Mouse (Mus musculus) neural tube, embryonic 14.5 days (tissue): ENCODE data around the gene Col6a4. TPM values are rescaled to one million over a fixed set of nuclear protein-coding genes. Genes with fewer than 3 reads are reported as not detected.

Source experiments
- ATAC-seq: fragments of 200-750 bp; cut with Nextera tagmentation; 2 replicates; pipeline ENCODE4 v1.8.0; 2017; ENCODE audit warnings: low read depth, mild to moderate bottlenecking, moderate TSS enrichment, moderate library complexity
- H3K27ac ChIP-seq: fragments of 300-500 bp; sonication (generic); 2 replicates; pipeline ENCODE4 v1.5.1; 2014; ENCODE audit warnings: low read depth, mild to moderate bottlenecking, control low read depth, low read length, moderate library complexity, mixed read lengths
- H3K27me3 ChIP-seq: fragments of 300-500 bp; sonication (generic); 2 replicates; pipeline ENCODE4 v1.6.1; 2014; ENCODE audit warnings: low read length; ENCODE audit not compliant: control insufficient read depth, insufficient read depth
- H3K36me3 ChIP-seq: fragments of 300-500 bp; sonication (generic); 2 replicates; pipeline ENCODE4 v1.6.1; 2014; ENCODE audit warnings: low read length, mixed read lengths; ENCODE audit not compliant: control insufficient read depth, insufficient read depth
- H3K4me1 ChIP-seq: fragments of 300-500 bp; sonication (generic); 2 replicates; pipeline ENCODE4 v1.6.1; 2014; ENCODE audit warnings: low read length; ENCODE audit not compliant: control insufficient read depth, insufficient read depth
- H3K4me2 ChIP-seq: fragments of 300-500 bp; sonication (generic); 2 replicates; pipeline ENCODE4 v1.6.1; 2014; ENCODE audit warnings: mild to moderate bottlenecking, low read depth, low read length, control low read depth
- H3K4me3 ChIP-seq: fragments of 300-500 bp; sonication (generic); 2 replicates; pipeline ENCODE4 v1.5.1; 2014; ENCODE audit warnings: low read depth, low read length, control low read depth, mixed read lengths
- H3K9ac ChIP-seq: fragments of 300-500 bp; sonication (generic); replicated peaks from 2 replicates; pipeline ENCODE4 v1.6.1; 2014; ENCODE audit warnings: low read depth, mild to moderate bottlenecking, control low read depth, low read length, mixed read lengths
- H3K9me3 ChIP-seq: fragments of 300-500 bp; sonication (generic); 2 replicates; pipeline ENCODE4 v1.6.1; 2016; ENCODE audit warnings: low read length; ENCODE audit not compliant: control insufficient read depth
- WGBS: fragments of 180-500 bp; shearing (Covaris S2); extraction: QIAGEN DNeasy Blood & Tissue Kit; methylation state at CpG from one replicate; pipeline ENCODE4 v1.1.7; 2014; 5-methylcytosine and 5-hydroxymethylcytosine counted together
- polyA plus RNA-seq: library from polyadenylated mRNA; unstranded; fragments of >200 nt; fragmentation: Nextera tagmentation; extraction: Ambion mirVana; gene quantifications from 2 replicates; pipeline ENCODE4 v1.2.1, GENCODE M21; 2014

The Col6a4 gene
- polyA plus RNA-seq, 1 experiment from 2014 or later, result 0.40 TPM

GRCm38 (mm10) chr9:105960533-105960932 lies 136.1 kb downstream of the Col6a4 start, which contains the start of gene Col6a5:
Gene Col6a5 (minus strand): TSS chr9:105960643.
- no peaks in the 10 kb centered on the region for H3K4me1 ChIP-seq
- no peaks in the 10 kb centered on the region for H3K9me3 ChIP-seq
- WGBS, result 11% methylated on average over 13 of the region's 13 CpGs
- no peak within 1 kb of the TSS for H3K4me3 ChIP-seq
- no peak within 1 kb of the TSS for H3K27ac ChIP-seq
- H3K9ac ChIP-seq, result no peak within 1 kb of the TSS
- no peaks in the 10 kb centered on the region for H3K27me3 ChIP-seq
- H3K36me3 ChIP-seq, result no peaks in the 10 kb centered on the region
- H3K4me2 ChIP-seq, result no peak within 1 kb of the TSS
- ATAC-seq, result no peak

- Histone ChIP-seq H3K36me3 (no peaks in the 10 kb centered on the region), H3K27me3 (no peaks in the 10 kb centered on the region), H3K27ac (no peak overlapping the region), H3K4me1 (no peaks in the 10 kb centered on the region), H3K9me3 (no peaks in the 10 kb centered on the region), H3K4me3 (no peak overlapping the region), H3K9ac (no peak overlapping the region), H3K4me2 (no peak overlapping the region)
- no peak for ATAC-seq
- 73% methylated on average over 1 of the region's 1 CpGs for WGBS
Measured at GRCm38 (mm10) chr9:105959116-105959515, 137.5 kb downstream of the Col6a4 start.

- no peaks in the 10 kb centered on the region for H3K27me3 ChIP-seq
- H3K9ac ChIP-seq, result no peak overlapping the region
- H3K9me3 ChIP-seq, result no peaks in the 10 kb centered on the region
- H3K4me1 ChIP-seq, result no peaks in the 10 kb centered on the region
- no peak overlapping the region for H3K4me3 ChIP-seq
- no peak; the same call in 1 of the 2 replicates for ATAC-seq
- H3K36me3 ChIP-seq, result no peaks in the 10 kb centered on the region
- no peak overlapping the region for H3K4me2 ChIP-seq
- no peak overlapping the region for H3K27ac ChIP-seq
- 75% methylated on average over 1 of the region's 1 CpGs for WGBS
Measured at GRCm38 (mm10) chr9:105949755-105950154, 146.8 kb downstream of the Col6a4 start.

GRCm38 (mm10) chr9:105947577-105947976 lies 149.0 kb downstream of the Col6a4 start:
- ATAC-seq, result no peak
- H3K9ac ChIP-seq, result no peak overlapping the region
- no peak overlapping the region for H3K4me2 ChIP-seq
- no peak overlapping the region for H3K27ac ChIP-seq
- H3K4me3 ChIP-seq, result no peak overlapping the region
- WGBS, result 76% methylated on average over 3 of the region's 3 CpGs
- no peaks in the 10 kb centered on the region for H3K9me3 ChIP-seq
- H3K27me3 ChIP-seq, result no peaks in the 10 kb centered on the region
- H3K4me1 ChIP-seq, result no peaks in the 10 kb centered on the region
- H3K36me3 ChIP-seq, result no peaks in the 10 kb centered on the region

Other genes starting within 250 kb of the Col6a4 start
- 0.46 TPM in 1 of 2 replicates, not detected in the other for gene Col6a5, start 136.1 kb downstream of the Col6a4 start, polyA plus RNA-seq
- gene Glyctk, start 61.4 kb upstream of the Col6a4 start, polyA plus RNA-seq, result 3.3 and 4.3 TPM in 2 replicates
- gene Wdr82, start 74.1 kb upstream of the Col6a4 start, polyA plus RNA-seq, result 37.4 and 40.4 TPM in 2 replicates
- 11.1 and 14.4 TPM in 2 replicates for gene Ppm1m, start 103.0 kb upstream of the Col6a4 start, polyA plus RNA-seq
- gene Twf2, start 106.3 kb upstream of the Col6a4 start, polyA plus RNA-seq, result 44.2 and 48.4 TPM in 2 replicates
- gene Tlr9, start 125.8 kb upstream of the Col6a4 start, polyA plus RNA-seq, result 0.08 and 0.09 TPM in 2 replicates
- 99.7 and 104 TPM in 2 replicates for gene Alas1, start 151.9 kb upstream of the Col6a4 start, polyA plus RNA-seq
- 4.5 and 5.8 TPM in 2 replicates for gene Poc1a, start 184.3 kb upstream of the Col6a4 start, polyA plus RNA-seq